In the genomic region with DNA sequence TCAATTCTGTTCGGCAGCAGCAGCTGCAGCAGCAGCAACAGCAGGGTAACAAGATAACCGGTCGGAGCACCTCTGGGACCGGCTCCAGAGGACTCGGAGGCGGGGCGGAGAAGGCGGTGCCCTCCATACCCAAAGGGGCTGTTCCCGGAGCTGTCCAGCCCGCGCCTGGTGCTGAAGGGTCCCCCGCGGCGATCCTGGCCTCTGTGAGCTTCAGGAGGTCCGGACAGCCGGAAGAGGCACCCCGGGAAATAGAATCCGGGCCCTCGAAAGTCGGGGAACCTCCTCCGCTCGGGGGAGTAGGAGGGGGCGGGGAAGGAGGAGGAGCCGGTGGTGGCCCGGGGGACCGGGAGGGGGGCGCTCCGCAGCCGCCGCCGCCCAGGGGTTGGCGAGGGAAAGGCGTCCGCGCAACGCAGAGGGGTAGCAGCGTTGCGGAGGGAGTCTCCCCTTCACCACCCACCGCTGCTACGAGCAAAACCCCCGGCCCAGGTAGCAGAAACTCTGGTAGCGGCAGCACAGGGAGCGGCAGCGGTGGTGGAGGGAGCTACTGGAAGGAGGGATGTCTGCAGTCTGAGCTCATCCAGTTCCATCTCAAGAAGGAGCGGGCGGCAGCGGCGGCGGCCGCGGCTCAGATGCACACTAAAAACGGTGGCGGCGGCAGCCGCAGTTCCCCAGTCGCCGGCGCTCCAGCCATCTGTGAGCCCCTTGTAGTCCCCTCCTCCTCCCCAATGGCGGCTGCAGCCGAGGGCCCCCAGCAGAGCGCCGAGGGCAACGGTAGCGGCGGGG, we compare ENCODE assay signal across 8 mouse cellular contexts. TPM values are rescaled to one million over a fixed set of nuclear protein-coding genes. Genes with fewer than 3 reads are reported as not detected.
DNase-seq lines count a peak whose midpoint lies in the region; ATAC-seq and TF ChIP-seq lines count a peak whose summit lies in the region.

No protein-coding gene starts in this region.

- peaks cover 13% of the 10 kb centered on the region; the same call in 1 of the 2 replicates for H3K4me1 ChIP-seq in forebrain, postnatal 0 days (ENCODE audit: insufficient read depth)
- H3K4me1 ChIP-seq in liver, embryonic 16.5 days (ENCODE audit: control insufficient read depth, low read depth, low read length) = no peaks in the 10 kb centered on the region; the same call in 1 of the 2 replicates
- no peaks in the 10 kb centered on the region for H3K4me1 ChIP-seq in olfactory bulb, adult 2 months (ENCODE audit: control insufficient read depth, insufficient read depth, low read length)

- DNase-seq in MN1 (ENCODE audit: low spot score) = peak; percentile 93
- DNase-seq in cerebellum, adult 18-20 months = peak; percentile 80 to 86
- DNase-seq in forebrain, postnatal 0 days = peak; percentile 82
- peak; percentile 51 for DNase-seq in heart, postnatal 36 days
- DNase-seq in layer of hippocampus, adult 18-20 months (ENCODE audit: low spot score in 2 of 2) = peak; percentile 78 to 89
- DNase-seq in thymus, postnatal 25 days = peak; percentile 33

- 2% methylated on average over 62 of the region's 65 CpGs for WGBS in forebrain, postnatal 0 days
- under 1% methylated on average over 64 of the region's 65 CpGs for WGBS in liver, embryonic 16.5 days (ENCODE audit: insufficient replicate concordance)
- 1% methylated on average over 65 of the region's 65 CpGs for WGBS in olfactory bulb, adult 2 months

- H3K36me3 ChIP-seq in forebrain, postnatal 0 days (ENCODE audit: insufficient read depth) = peaks cover under 1% of the 10 kb centered on the region; the same call in 1 of the 2 replicates
- no peaks in the 10 kb centered on the region for H3K36me3 ChIP-seq in liver, embryonic 16.5 days (ENCODE audit: control insufficient read depth, insufficient read depth)

- ATAC-seq in forebrain, postnatal 0 days = peak; percentile 72
- peak; percentile 75 for ATAC-seq in liver, embryonic 16.5 days (ENCODE audit: low read depth)

- peak; percentile 41 for TF ChIP-seq CTCF in forebrain, postnatal 0 days (IDR thresholded peaks at IDR 0.05; ENCODE audit: low read depth)
- TF ChIP-seq CTCF in olfactory bulb, adult 2 months (IDR thresholded peaks at IDR 0.05; ENCODE audit: insufficient read depth, low read depth, low read length) = no peak

- H3K4me3 ChIP-seq in forebrain, postnatal 0 days (ENCODE audit: low read depth, low read length) = peak overlapping the region; percentile 83
- H3K4me3 ChIP-seq in liver, embryonic 16.5 days (ENCODE audit: low read depth, low read length) = peak overlapping the region; percentile 33
- peak overlapping the region; percentile 94 for H3K4me3 ChIP-seq in olfactory bulb, adult 2 months (ENCODE audit: insufficient read depth, low read depth, low read length)

- peak overlapping the region; percentile 97 for H3K27ac ChIP-seq in forebrain, postnatal 0 days (ENCODE audit: low read depth, low read length)
- H3K27ac ChIP-seq in liver, embryonic 16.5 days (ENCODE audit: low read length) = no peak overlapping the region
- H3K27ac ChIP-seq in olfactory bulb, adult 2 months (ENCODE audit: insufficient read depth, low read depth, low read length) = peak overlapping the region; percentile 94

- H3K4me2 ChIP-seq in forebrain, postnatal 0 days (ENCODE audit: low read depth) = peak overlapping the region; percentile 79
- H3K4me2 ChIP-seq in liver, embryonic 16.5 days (ENCODE audit: low read depth, low read length) = peak overlapping the region; percentile 48

- no peaks in the 10 kb centered on the region for H3K27me3 ChIP-seq in forebrain, postnatal 0 days (ENCODE audit: insufficient read depth, low read length)
- peaks cover 49% of the 10 kb centered on the region for H3K27me3 ChIP-seq in liver, embryonic 16.5 days (ENCODE audit: control insufficient read depth, insufficient read depth, low read depth, low read length)

- intact Hi-C loops in heart, postnatal 36 days (cut with DNase I) = no loop called here

- peak; percentile 68 for TF ChIP-seq POLR2A in olfactory bulb, adult 2 months (IDR thresholded peaks at IDR 0.05; ENCODE audit: insufficient read depth, low read depth, low read length)

- peak overlapping the region; percentile 87 for H3K9ac ChIP-seq in forebrain, postnatal 0 days
- H3K9ac ChIP-seq in liver, embryonic 16.5 days (ENCODE audit: low read depth, low read length) = no peak overlapping the region

- H3K9me3 ChIP-seq in forebrain, postnatal 0 days (ENCODE audit: low read length) = no peaks in the 10 kb centered on the region
- H3K9me3 ChIP-seq in liver, embryonic 16.5 days (replicated peaks; ENCODE audit: control insufficient read depth, low read length) = no peaks in the 10 kb centered on the region

RNA-seq across cellular contexts. Expression of gene Soga3, which starts 3.4 kb away (rescaled TPM):
- total RNA-seq in forebrain, postnatal 0 days (2014; rRNA removed) = 176 and 180 TPM in 2 replicates
- 73.3 and 129 TPM in 2 replicates for polyA plus RNA-seq in forebrain, postnatal 0 days (2015; fragmentation: Nextera tagmentation; extraction: Ambion mirVana)
- total RNA-seq in heart, postnatal 36 days (2021) = not detected
- total RNA-seq in layer of hippocampus, adult 18-20 months (2021) = 100 to 1,000 TPM; 168 to 174 TPM
- polyA plus RNA-seq in liver, embryonic 16.5 days (2015; fragmentation: Nextera tagmentation; extraction: Ambion mirVana) = 0.17 TPM in 1 of 2 replicates, not detected in the other
- not detected in 2 replicates for polyA plus RNA-seq in olfactory bulb, adult 2 months (2012; ENCODE audit: insufficient read depth, insufficient read length, low replicate concordance, missing spikeins)

RNA-seq across cellular contexts. Expression of gene Gm49353, which starts 51.7 kb away (rescaled TPM):
- 33.2 and 38.7 TPM in 2 replicates for total RNA-seq in forebrain, postnatal 0 days (2014; rRNA removed)
- 11.0 and 17.0 TPM in 2 replicates for polyA plus RNA-seq in forebrain, postnatal 0 days (2015; fragmentation: Nextera tagmentation; extraction: Ambion mirVana)
- not detected for total RNA-seq in heart, postnatal 36 days (2021)
- 10 to 100 TPM; 23.2 to 27.7 TPM for total RNA-seq in layer of hippocampus, adult 18-20 months (2021)
- polyA plus RNA-seq in liver, embryonic 16.5 days (2015; fragmentation: Nextera tagmentation; extraction: Ambion mirVana) = not detected in 2 replicates
- not detected in 2 replicates for polyA plus RNA-seq in olfactory bulb, adult 2 months (2012; ENCODE audit: insufficient read depth, insufficient read length, low replicate concordance, missing spikeins)

Comparison
In these comparisons a context has a peak if more than half of its experiments do, and no peak if none do; other contexts are left out.
1. DNase-seq: peak in every context shown above with its lines; median percentile 93 in MN1; 84 in layer of hippocampus, adult 18-20 months; 83 in cerebellum, adult 18-20 months; 82 in forebrain, postnatal 0 days; 51 in heart, postnatal 36 days; 33 in thymus, postnatal 25 days.
2. H3K4me3 ChIP-seq: peak in every context shown above with its lines; median percentile 94 in olfactory bulb, adult 2 months; 83 in forebrain, postnatal 0 days; 33 in liver, embryonic 16.5 days.
3. RNA of gene Soga3, which starts 3.4 kb away (total RNA-seq): 176 to 180 TPM in forebrain, postnatal 0 days and 168 to 174 TPM in layer of hippocampus, adult 18-20 months; not detected in heart, postnatal 36 days; every median in the first group is over 100 times any median in the second.
4. RNA of gene Gm49353, which starts 51.7 kb away (total RNA-seq): 33.2 to 38.7 TPM in forebrain, postnatal 0 days and 23.2 to 27.7 TPM in layer of hippocampus, adult 18-20 months; not detected in heart, postnatal 36 days; every median in the first group is over 10 times any median in the second.